Mouse (Mus musculus) frontal cortex, postnatal 14 days (tissue): ENCODE measurements around the gene Cxcr5.
"Not testable (repeated sequence)": the region's sequence is repeated elsewhere in the genome, so short reads cannot be mapped to it uniquely, and the experiment has no call there.

ENCODE experiments used
- DNase-seq, 2 experiments: peaks; one replicate each; pipeline ENCODE4 v3.0.0; 2022; ENCODE audit warnings: low spot score in 2 of 2

The Cxcr5 gene

GRCm38 (mm10) chr9:44587262-44588160 lies 25.8 kb upstream of the Cxcr5 start:
- DNase-seq = no peak

- no peak for DNase-seq
Observed at GRCm38 (mm10) chr9:44586640-44587261, 25.1 kb upstream of the Cxcr5 start.

GRCm38 (mm10) chr9:44582390-44582789 lies 20.7 kb upstream of the Cxcr5 start:
- DNase-seq = no peak

- DNase-seq = no peak
Observed at GRCm38 (mm10) chr9:44581423-44581822, 19.7 kb upstream of the Cxcr5 start.

GRCm38 (mm10) chr9:44580085-44580484 lies 18.4 kb upstream of the Cxcr5 start:
- DNase-seq = no peak

- no peak for DNase-seq
Observed at GRCm38 (mm10) chr9:44579392-44579791, 17.7 kb upstream of the Cxcr5 start.

GRCm38 (mm10) chr9:44576046-44576445 lies 14.4 kb upstream of the Cxcr5 start:
- DNase-seq = not testable (repeated sequence)

- DNase-seq = no peak
Observed at GRCm38 (mm10) chr9:44575095-44575494, 13.4 kb upstream of the Cxcr5 start.

GRCm38 (mm10) chr9:44573306-44573705 lies 11.6 kb upstream of the Cxcr5 start:
- DNase-seq = no peak

GRCm38 (mm10) chr9:44570939-44571382 lies 9.3 kb upstream of the Cxcr5 start:
- no peak for DNase-seq

GRCm38 (mm10) chr9:44568083-44568455 lies 6.4 kb upstream of the Cxcr5 start:
- DNase-seq = no peak

GRCm38 (mm10) chr9:44567338-44568082 lies 5.8 kb upstream of the Cxcr5 start:
- DNase-seq = no peak

GRCm38 (mm10) chr9:44565367-44565766 lies 3.7 kb upstream of the Cxcr5 start:
- DNase-seq = no peak

- no peak for DNase-seq
Observed at GRCm38 (mm10) chr9:44562936-44563335, 1.3 kb upstream of the Cxcr5 start.

GRCm38 (mm10) chr9:44552161-44552560 lies 9.5 kb downstream of the Cxcr5 start:
- no peak for DNase-seq

- no peak for DNase-seq
Observed at GRCm38 (mm10) chr9:44551138-44551537, 10.5 kb downstream of the Cxcr5 start.

- no peak for DNase-seq
Observed at GRCm38 (mm10) chr9:44548412-44549152, 13.1 kb downstream of the Cxcr5 start.

- DNase-seq = no peak
Observed at GRCm38 (mm10) chr9:44544986-44545385, 16.7 kb downstream of the Cxcr5 start.

- DNase-seq = no peak
Observed at GRCm38 (mm10) chr9:44542364-44542763, 19.3 kb downstream of the Cxcr5 start.

- no peak for DNase-seq
Observed at GRCm38 (mm10) chr9:44540676-44541075, 21.0 kb downstream of the Cxcr5 start.

- no peak for DNase-seq
Observed at GRCm38 (mm10) chr9:44539816-44540421, 21.8 kb downstream of the Cxcr5 start.
